ENCODE assay signal across 9 mouse cellular contexts in genomic region chr4:88275571-88276041, GRCm38 (mm10).
DNase-seq lines count a peak whose midpoint lies in the region; ATAC-seq and TF ChIP-seq lines count a peak whose summit lies in the region.
"Had no signal": no experiment of that assay in that cellular context is flagged by ENCODE, and none has a peak within 500 bp of the region (broad histone marks: within the 10 kb centered on the region; RNA-seq: fewer than 3 reads in every experiment).

No protein-coding gene starts in this region.

- peak; percentile 77; the same call in 1 of the 2 replicates for ATAC-seq in kidney, embryonic 14.5 days (ENCODE audit: low FRiP score, low TSS enrichment)
- no peak for ATAC-seq in limb, embryonic 13.5 days (ENCODE audit: low FRiP score, low read depth)

- no peaks in the 10 kb centered on the region for H3K79me2 ChIP-seq in MEL (ENCODE audit: control insufficient read depth, insufficient read depth, low read length, poor library complexity)

- H3K4me2 ChIP-seq in kidney, embryonic 14.5 days (replicated peaks; ENCODE audit: low read depth, low read length), result no peak overlapping the region
- no peak overlapping the region for H3K4me2 ChIP-seq in limb, embryonic 13.5 days (replicated peaks)

- no peaks in the 10 kb centered on the region for H3K4me1 ChIP-seq in kidney, embryonic 14.5 days (ENCODE audit: control insufficient read depth, insufficient read depth, low read length)
- H3K4me1 ChIP-seq in MEL (ENCODE audit: control insufficient read depth in 1 of 2, insufficient read depth in 2 of 2, low read length in 2 of 2), result peaks cover 7 to 12% of the 10 kb centered on the region in 2 experiments
- peaks cover 8% of the 10 kb centered on the region for H3K4me1 ChIP-seq in limb, embryonic 13.5 days

- TF ChIP-seq POLR2A in MEL (IDR thresholded peaks at IDR 0.05; ENCODE audit: control insufficient read depth in 1 of 2, insufficient read depth in 1 of 2, low read depth in 1 of 2, low read length in 2 of 2, poor library complexity in 1 of 2), result no peak

- no peaks in the 10 kb centered on the region for H3K27me3 ChIP-seq in kidney, embryonic 14.5 days (ENCODE audit: control insufficient read depth, insufficient read depth, low read length)
- H3K27me3 ChIP-seq in MEL (ENCODE audit: control insufficient read depth in 1 of 2, insufficient read depth in 2 of 2, low read length in 2 of 2), result no peaks in the 10 kb centered on the region
- H3K27me3 ChIP-seq in limb, embryonic 13.5 days, result no peaks in the 10 kb centered on the region

- no peaks in the 10 kb centered on the region for H3K36me3 ChIP-seq in kidney, embryonic 14.5 days (ENCODE audit: control insufficient read depth, insufficient read depth, low read length)
- peaks cover 0 to 16% of the 10 kb centered on the region in 2 experiments; a peak in 2 of 4 replicates for H3K36me3 ChIP-seq in MEL (ENCODE audit: control insufficient read depth in 1 of 2, insufficient read depth in 2 of 2, low read length in 2 of 2)
- H3K36me3 ChIP-seq in limb, embryonic 13.5 days, result no peaks in the 10 kb centered on the region

- H3K4me3 ChIP-seq in kidney, embryonic 14.5 days (ENCODE audit: low read length), result no peak overlapping the region
- peak overlapping the region; percentile 33 to 45; a peak in 3 of 4 replicates for H3K4me3 ChIP-seq in MEL (ENCODE audit: control insufficient read depth in 1 of 2, insufficient read depth in 1 of 2, low read depth in 2 of 2, low read length in 2 of 2)
- H3K4me3 ChIP-seq in limb, embryonic 13.5 days, result no peak overlapping the region

- intact Hi-C loops in left cerebral cortex, postnatal 25 days (cut with DNase I), result no loop called here

- DNase-seq in kidney, postnatal 10 days, result no peak
- peak; percentile 39 for DNase-seq in CD4-positive helper T cell, adult 2 months (ENCODE audit: low read depth, low spot score)
- peak; percentile 52 for DNase-seq in MEL (ENCODE audit: low read depth, low spot score)
- no peak for DNase-seq in cerebellum, adult 8-10 months
- DNase-seq in left cerebral cortex, postnatal 25 days (ENCODE audit: low spot score in 2 of 2), result no peak
- DNase-seq in layer of hippocampus, adult 9-11 months, result no peak
- DNase-seq: gastrocnemius, postnatal 36 days had no signal

- WGBS in kidney, embryonic 14.5 days, result 36% methylated on average over 6 of the region's 6 CpGs
- WGBS in limb, embryonic 13.5 days, result 42% methylated on average over 6 of the region's 6 CpGs

- no peak overlapping the region for H3K9ac ChIP-seq in kidney, embryonic 14.5 days (ENCODE audit: low read depth, low read length)
- H3K9ac ChIP-seq in MEL (ENCODE audit: control insufficient read depth, low read depth, low read length, poor library complexity, severe bottlenecking), result peak overlapping the region; percentile 40
- H3K9ac ChIP-seq in limb, embryonic 13.5 days, result no peak overlapping the region

- TF ChIP-seq CTCF in MEL (IDR thresholded peaks at IDR 0.05 in 2 of 3, conservative IDR thresholded peaks at IDR 0.05 in 1 of 3; ENCODE audit: control insufficient read depth in 1 of 3, insufficient read depth in 1 of 3, low read depth in 2 of 3, low read length in 3 of 3, poor library complexity in 1 of 3, severe bottlenecking in 1 of 3), result no peak

- no peak; the same call in 1 of the 2 replicates for TF ChIP-seq RAD21 in MEL (IDR thresholded peaks at IDR 0.05; ENCODE audit: low read depth, low read length)

- peak overlapping the region; percentile 62; the same call in 1 of the 2 replicates for H3K27ac ChIP-seq in kidney, embryonic 14.5 days (ENCODE audit: low read depth, low read length)
- no peak overlapping the region for H3K27ac ChIP-seq in MEL (ENCODE audit: control insufficient read depth, low read depth, low read length)
- H3K27ac ChIP-seq in limb, embryonic 13.5 days, result peak overlapping the region; percentile 56; the same call in 1 of the 2 replicates

- H3K9me3 ChIP-seq in kidney, embryonic 14.5 days (ENCODE audit: control insufficient read depth, low read length), result no peaks in the 10 kb centered on the region
- H3K9me3 ChIP-seq in MEL (replicated peaks; ENCODE audit: insufficient read depth, low read length), result no peaks in the 10 kb centered on the region
- H3K9me3 ChIP-seq in limb, embryonic 13.5 days, result no peaks in the 10 kb centered on the region

- TF ChIP-seq EP300 in MEL (IDR thresholded peaks at IDR 0.05; ENCODE audit: low read depth in 1 of 2, low read length in 2 of 2), result peak in 1 of 2 experiments; percentile 16; a peak in 1 of 4 replicates

TF ChIP-seq in MEL, 35 proteins besides CTCF, POLR2A, EP300 and RAD21:
- no peak for TF ChIP-seq GABPA (IDR thresholded peaks at IDR 0.05; ENCODE audit: low read depth, low read length)
- no peak for TF ChIP-seq USF2 (IDR thresholded peaks at IDR 0.05; ENCODE audit: borderline replicate concordance in 1 of 2, insufficient read depth in 1 of 2, low read depth in 1 of 2, low read length in 2 of 2)
- no peak for TF ChIP-seq CHD1 (IDR thresholded peaks at IDR 0.05; ENCODE audit: low read depth, low read length)
- TF ChIP-seq MXI1 (IDR thresholded peaks at IDR 0.05; ENCODE audit: low read depth, low read length), result no peak
- TF ChIP-seq TAL1 (IDR thresholded peaks at IDR 0.05; ENCODE audit: low read length), result no peak
- TF ChIP-seq CHD2 (IDR thresholded peaks at IDR 0.05; ENCODE audit: low read length), result no peak
- TF ChIP-seq HCFC1 (IDR thresholded peaks at IDR 0.05; ENCODE audit: low read depth, low read length), result no peak
- no peak for TF ChIP-seq POLR2AphosphoS2 (IDR thresholded peaks at IDR 0.05; ENCODE audit: low read length)
- TF ChIP-seq GATA1 (IDR thresholded peaks at IDR 0.05; ENCODE audit: low read depth, low read length), result no peak
- no peak for TF ChIP-seq ZNF384 (IDR thresholded peaks at IDR 0.05; ENCODE audit: low read depth, low read length)
- no peak for TF ChIP-seq UBTF (IDR thresholded peaks at IDR 0.05; ENCODE audit: borderline replicate concordance, insufficient read depth, low read depth, low read length)
- no peak for TF ChIP-seq MAZ (IDR thresholded peaks at IDR 0.05; ENCODE audit: low read depth, low read length)
- TF ChIP-seq ELF1 (IDR thresholded peaks at IDR 0.05; ENCODE audit: low read depth, low read length), result no peak

Comparison
In these comparisons a context has a peak if more than half of its experiments do, and no peak if none do; other contexts are left out.
1. H3K4me3 ChIP-seq: peak in MEL (2 of 2); none in kidney, embryonic 14.5 days (single experiment) and limb, embryonic 13.5 days (single experiment).
2. DNase-seq: peak in CD4-positive helper T cell, adult 2 months (single experiment) and MEL (single experiment); none in kidney, postnatal 10 days (single experiment), cerebellum, adult 8-10 months (single experiment), left cerebral cortex, postnatal 25 days (0 of 2) and layer of hippocampus, adult 9-11 months (single experiment).